Mouse (Mus musculus): Measurements from ENCODE around the gene Ntf5.
A peak's percentile ranks its signal among the peaks of the same experiment; 100 is the strongest.

Ntf5 gene

DNA sequence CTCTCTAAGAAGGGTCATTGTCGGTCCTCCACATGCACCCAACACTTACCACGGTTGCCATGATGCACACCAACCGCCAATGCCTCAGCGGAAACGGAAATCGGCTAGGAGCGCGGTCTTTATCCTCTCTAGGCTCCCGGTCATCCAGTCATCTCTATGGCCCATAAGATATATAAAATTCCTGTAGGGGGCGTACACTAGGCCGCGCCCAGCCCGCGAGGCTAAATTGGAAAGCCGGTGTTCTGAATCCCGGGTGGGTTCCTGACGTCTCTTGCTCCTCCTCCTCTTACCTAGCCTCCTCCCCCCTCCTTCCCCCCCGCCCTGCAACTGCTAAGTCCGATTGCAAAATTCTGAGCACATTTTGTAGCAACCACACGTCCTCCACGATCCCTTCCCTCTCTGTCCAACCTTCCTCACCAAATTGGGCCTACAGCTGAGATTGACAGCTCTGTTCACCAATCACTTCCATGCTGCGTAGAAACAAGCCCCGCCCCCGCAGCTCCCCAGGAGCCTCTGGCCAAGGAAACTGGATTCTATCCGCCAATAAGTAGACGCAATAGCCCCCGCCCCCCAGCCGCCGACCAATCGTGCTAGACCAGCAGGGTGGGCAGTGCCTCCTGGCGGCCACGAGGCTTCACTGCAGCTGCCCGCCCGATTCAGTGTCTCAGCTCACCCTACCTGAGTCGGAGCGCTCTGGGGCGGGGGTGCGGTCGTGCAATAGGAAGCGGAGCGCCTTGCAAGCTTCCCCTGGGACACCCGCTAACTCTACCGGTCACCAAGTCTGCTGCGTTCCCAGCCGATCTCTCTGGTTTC is 20.9 kb downstream of the Ntf5 start, which contains the start of gene Gys1:
TSS of gene Gys1 (plus strand) at position 642 of the 813 bp plus-strand sequence.
- DNase-seq (ENCODE audit: extremely low read depth, insufficient read length, low spot score) = peak; percentile 97

DNA sequence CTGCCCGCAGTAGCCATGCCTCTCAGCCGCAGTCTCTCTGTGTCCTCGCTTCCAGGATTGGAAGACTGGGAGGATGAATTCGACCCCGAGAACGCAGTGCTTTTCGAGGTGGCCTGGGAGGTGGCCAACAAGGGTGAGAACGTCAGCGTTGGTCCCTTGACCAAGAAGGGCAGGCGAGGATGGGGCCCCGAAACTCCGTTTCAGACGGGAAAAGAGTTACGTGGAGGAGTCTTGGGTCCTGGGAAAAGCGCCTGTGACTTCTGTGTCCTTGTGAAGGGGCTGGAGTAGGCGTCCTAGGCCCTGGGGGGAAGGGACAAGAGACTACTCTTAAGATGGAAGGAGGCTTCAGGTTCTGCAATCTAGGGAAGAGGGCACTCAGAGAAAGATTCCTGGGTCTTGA is 21.5 kb downstream of the Ntf5 start:
- no peak for DNase-seq (ENCODE audit: extremely low read depth, insufficient read length, low spot score)

DNA sequence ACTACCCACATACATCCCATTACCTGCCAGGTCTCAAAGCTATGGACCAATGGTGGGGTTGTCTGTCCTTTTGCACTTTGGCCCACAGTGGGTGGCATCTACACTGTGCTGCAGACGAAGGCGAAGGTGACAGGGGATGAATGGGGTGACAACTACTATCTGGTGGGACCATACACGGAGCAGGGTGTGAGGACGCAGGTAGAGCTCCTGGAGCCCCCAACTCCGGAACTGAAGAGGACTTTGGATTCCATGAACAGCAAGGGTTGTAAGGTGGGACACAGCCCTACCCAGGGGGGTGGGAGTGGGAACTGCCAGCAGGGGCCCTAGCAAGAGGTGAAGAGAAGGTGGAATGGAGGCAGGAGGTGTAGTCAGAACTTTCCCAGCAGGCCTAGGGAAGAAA is 22.9 kb downstream of the Ntf5 start:
- DNase-seq (ENCODE audit: extremely low read depth, insufficient read length, low spot score) = no peak

DNA sequence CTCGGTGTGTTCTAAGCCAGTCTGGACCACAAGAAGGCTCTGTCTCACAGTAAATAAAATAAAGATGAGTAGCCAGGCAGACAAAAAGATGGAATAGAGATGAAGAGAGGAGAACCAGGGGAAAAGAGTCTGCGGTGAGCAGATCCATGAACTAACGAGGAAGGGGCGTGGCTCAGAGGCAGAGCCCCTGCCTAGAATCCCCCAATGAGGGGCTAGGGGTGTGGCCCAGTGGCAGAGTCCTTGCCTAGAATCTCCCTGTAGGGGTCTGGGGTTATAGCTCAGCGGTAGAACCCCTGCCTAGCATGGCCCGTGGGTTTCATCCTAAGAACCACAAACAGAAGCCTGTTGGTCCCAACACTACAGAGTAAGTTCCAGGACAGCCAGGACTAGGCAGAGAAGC is 23.6 kb downstream of the Ntf5 start:
- no peak for DNase-seq (ENCODE audit: extremely low read depth, insufficient read length, low spot score)

DNA sequence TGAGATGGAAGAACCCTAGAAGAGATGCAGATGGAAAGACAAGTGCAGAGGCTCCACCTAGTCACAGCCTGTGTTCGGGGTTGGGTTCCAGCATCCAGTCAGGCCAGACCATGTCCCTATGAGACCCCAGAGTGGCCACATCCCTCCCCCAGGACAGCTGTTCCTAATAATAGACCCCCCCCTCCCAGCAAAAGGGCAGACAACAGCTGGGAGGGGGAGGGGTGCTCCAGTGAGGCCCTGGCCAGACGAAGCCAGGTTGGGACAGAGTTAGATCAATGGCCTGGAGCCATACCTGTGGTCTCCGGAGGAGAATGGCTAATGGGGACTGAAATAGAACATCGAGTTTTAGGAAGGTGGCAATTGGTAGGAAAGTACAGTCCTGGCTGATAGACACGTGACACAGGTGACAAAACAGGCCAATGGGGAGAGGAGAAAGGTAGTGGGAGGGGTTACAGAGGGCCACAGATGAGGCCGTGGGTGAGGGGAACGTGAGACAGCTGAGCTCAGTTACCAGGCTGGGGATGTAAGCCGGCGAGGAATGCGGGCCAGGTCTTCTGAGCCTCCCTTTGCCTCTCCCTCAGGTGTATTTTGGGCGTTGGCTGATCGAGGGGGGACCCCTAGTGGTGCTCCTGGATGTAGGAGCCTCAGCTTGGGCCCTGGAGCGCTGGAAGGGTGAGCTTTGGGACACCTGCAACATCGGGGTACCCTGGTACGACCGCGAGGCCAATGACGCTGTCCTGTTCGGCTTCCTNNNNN is 24.2 kb downstream of the Ntf5 start, which contains the start of gene Ruvbl2:
TSS of gene Ruvbl2 (minus strand) at position 576 of the 756 bp plus-strand sequence.
- no peak for DNase-seq (ENCODE audit: extremely low read depth, insufficient read length, low spot score)

DNA sequence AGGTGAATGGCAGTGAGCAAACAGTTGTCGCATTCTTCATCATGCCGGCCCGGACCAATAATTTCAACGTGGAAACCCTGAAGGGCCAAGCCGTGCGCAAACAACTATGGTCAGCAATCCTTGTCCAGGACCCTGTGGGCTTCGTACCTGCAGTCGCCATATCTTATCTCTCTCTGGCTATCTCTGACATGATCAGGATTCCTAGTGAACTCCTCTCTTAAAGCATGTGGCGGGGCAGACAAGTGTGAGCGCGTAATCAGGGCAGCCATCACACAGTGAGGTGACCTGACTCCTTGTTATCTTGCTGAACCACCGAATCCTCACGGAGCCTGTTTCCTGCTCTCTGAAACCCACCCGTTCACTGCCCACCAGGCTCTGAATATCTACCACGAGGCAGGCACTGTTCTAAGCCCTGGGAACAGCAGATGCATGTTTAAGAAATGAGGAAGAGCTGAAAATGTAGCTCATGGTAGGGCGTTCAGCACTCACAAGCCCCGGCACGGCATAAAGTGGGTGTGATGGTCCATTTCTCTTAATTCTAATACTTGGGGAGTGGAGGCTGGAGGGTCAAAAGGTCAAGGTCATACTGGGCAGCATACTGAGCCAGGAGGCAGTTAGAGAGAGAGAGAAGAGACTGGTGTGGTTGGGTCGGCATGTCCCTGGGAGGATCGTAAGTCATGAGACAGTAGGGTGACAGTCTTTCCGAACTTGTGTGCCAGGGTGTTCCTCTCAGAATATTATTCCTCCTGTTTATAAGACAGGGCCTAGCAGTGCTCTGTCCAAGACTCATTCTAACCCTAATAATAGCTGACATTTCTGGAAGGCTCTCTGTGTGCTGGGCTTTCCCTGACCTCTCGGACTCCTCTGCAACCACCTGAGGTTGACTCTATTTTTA is 30.3 kb downstream of the Ntf5 start:
- DNase-seq (ENCODE audit: extremely low read depth, insufficient read length, low spot score) = no peak

DNA sequence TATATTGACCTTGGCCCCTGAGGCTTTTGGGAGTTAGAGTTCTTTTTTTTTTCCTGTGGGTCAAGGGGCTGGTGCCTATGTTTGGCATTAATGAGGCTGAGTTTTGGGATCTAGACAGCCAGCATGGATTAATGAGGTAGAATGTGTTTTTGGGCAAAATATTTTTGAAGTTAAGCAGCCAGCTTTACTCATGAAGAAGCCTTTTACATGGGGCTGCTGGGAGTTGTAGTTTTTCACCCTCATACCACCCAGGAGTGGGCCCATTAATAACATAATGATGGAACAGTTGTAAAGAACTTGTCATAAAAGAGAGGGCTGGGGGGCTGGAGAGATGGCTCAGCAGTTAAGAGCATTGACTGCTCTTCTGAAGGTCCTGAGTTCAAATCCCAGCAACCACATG is 33.1 kb downstream of the Ntf5 start:
- DNase-seq (ENCODE audit: extremely low read depth, insufficient read length, low spot score) = no peak

DNA sequence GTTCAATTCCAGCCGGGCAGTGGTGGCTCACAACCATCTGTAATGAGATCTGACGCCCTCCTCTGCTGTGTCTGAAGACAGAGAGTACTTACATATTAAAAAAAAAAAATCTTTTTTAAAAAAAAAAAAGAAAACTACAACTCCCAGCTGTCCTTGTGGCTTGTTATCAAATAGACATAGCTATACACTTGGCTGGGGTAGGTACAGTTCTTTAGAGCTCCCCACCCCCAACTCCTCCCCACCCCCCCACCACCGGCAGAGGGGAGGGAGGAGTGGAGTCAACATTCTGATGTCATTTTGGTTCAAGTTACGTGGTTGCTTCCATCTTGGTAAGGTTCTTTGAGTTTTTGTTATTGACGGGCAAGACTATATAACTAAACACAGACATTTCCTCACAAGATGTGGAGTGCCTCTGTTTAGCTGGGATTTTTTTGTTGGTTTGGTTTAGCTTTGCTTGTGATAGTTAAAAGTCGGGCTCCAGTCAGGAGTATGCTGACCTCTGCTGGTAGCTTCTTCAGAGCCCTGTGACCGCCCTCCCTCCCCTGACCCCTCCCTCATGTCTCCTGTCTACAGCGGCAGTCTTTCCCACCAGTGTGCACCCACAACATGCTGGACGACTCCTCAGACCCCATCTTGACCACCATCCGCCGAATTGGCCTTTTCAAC is 34.0 kb downstream of the Ntf5 start:
- no peak for DNase-seq (ENCODE audit: extremely low read depth, insufficient read length, low spot score)

DNA sequence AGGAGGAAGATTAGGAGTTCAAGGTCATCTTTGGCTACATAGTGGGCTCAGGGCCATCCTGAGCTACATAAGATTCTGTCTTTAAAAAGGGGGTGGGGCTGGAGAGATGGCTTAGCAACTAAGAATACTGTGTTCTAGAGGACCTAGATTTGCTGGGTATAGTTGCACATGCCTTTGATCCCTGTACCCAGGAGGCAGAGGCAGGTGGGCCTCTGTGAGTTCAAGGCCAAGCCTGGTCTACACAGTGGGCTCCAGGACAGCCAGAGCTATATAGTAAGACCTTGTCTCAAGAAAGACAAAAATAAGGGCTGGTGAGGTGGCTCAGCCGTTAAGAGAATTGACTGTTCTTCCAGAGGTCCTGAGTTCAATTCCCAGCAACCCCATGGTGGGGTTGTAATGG is 36.5 kb downstream of the Ntf5 start:
- DNase-seq (ENCODE audit: extremely low read depth, insufficient read length, low spot score) = no peak

DNA sequence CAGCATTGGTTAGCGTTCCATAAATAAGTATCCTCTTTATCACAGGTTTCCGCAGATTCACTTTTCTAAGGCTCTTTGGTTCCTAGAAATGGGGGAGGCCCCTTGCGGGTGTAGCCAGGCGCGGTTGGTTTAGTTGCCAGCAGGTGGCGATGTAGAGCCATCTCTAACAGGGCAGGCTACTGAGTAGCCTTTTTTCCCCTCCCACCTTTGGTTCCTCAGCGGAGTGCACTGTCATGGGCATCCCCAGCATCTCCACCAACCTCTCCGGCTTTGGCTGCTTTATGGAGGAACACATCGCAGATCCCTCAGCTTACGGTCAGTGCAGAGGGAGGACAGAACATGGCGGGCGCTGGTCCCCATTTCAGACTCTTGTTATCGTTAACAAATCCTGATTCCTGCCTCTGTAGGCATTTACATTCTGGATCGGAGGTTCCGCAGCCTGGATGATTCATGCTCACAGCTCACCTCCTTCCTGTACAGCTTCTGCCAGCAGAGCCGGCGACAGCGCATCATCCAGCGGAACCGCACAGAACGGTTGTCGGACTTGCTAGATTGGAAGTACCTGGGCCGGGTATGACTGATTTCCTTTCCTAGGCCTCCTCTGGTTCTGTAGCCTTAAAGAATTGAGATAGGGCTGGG is 38.0 kb downstream of the Ntf5 start:
- DNase-seq (ENCODE audit: extremely low read depth, insufficient read length, low spot score) = peak; percentile 47

DNA sequence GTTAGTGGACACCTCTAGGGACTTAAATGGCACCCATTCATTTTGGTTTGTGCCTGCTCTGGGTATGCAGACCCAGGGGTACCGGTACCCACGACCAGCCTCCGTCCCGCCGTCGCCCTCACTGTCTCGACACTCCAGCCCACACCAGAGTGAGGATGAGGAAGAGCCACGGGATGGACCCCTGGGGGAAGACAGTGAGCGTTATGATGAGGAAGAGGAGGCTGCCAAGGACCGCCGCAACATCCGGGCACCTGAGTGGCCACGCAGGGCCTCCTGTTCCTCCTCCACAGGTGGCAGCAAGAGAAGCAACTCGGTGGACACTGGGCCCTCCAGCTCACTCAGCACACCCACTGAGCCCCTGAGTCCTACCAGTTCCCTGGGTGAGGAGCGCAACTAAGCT is 41.5 kb downstream of the Ntf5 start:
- no peak for DNase-seq (ENCODE audit: extremely low read depth, insufficient read length, low spot score)

DNA sequence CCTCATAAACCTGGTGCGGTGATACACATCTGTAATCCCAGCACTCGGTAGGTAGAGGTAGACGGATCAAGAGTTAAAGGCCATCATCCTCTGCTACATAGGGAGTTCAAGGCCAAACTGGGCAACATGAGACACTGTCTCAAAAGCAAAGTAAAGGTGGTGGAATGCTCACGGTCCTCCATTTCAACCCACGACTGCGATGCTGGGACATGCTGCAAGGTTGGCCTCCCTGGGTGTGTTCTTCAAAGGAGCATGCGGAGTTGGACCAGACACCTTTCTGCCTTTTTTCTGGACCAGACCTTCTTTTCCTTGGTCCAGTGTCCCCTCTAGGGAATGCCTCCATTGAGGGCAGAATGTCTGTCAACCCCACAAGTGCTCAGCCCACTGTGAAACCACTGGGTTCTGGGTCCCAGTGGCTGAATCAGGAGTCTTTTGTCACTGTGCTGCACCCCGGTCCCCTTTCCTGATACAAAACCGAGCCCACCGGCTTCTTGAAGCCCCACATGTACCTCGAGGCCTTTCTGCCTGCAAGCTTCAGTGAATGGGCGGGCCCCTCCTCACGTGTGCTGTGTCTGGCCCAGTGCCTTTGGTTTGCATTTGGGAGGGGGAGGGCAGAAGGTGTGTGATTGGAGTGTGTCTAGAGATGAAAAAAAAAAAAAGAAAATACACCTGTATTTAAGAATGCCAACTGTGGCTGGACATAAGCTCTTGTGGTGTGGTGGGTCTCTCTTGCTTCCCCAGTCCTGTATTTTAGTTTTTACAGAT is 42.6 kb downstream of the Ntf5 start:
- DNase-seq (ENCODE audit: extremely low read depth, insufficient read length, low spot score) = peak; percentile 71

DNA sequence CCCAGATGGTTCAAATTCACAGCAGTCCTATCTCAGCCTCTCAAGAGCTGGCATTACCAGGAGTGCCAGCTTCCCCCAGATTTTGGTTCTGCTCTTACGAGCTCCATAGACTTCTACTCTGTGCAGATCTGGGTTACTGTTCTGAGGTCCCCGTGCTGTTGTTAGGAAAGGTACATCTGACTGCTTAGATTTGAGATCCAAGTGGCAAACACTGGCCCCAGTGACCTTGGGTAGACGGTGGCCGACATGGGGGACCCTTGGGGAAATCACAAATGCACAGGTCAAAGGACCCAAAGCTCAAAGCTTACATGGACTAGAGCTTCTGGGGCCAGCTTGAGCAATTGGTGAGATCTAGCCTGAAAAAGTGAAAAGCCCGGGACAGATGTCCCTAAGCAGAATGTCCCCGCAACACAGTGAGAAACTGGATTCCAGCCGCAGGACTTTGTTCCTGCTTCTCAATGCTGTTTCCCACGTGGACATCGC is 43.3 kb downstream of the Ntf5 start:
- DNase-seq (ENCODE audit: extremely low read depth, insufficient read length, low spot score) = peak; percentile 71

DNA sequence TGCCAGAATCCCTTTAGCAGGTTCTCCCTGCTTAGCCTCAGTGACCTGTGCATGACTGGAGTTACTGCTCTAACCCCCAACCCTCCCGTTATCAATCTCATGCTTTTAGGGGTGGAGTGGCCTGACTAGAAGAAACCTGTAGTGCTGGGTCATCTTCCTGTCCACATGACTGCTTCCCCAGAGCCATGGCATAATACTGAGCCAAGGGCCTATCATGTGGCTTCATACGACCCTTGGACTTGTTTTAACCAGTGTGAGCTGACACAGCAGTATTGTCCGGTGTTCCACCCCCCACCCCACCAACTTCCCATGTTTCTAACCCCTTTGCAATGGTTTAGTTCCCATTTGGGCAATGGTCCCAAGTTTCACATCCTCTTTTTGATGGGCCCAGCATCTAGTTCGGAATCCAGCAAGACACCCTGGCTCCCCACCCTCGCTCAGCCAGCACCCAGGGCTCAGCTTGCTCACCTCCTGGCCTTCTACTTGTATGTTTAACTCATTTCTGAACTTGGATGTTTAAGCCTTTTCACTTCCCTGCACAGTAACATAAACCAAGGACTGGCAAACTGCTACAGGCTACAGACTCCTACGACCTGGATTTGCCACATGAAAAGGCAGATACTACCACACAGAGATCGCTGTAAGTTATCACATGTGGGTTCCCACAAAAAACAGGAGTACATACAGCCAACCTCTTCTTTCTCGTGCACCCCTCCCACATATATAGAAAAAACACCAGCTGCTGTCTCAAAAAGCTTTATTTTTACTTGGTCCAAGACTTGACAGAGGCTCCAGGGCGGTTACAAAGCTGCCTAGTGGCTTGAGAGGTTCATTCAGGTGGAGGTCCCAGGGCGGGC is 43.9 kb downstream of the Ntf5 start:
- peak; percentile 70 for DNase-seq (ENCODE audit: extremely low read depth, insufficient read length, low spot score)

DNA sequence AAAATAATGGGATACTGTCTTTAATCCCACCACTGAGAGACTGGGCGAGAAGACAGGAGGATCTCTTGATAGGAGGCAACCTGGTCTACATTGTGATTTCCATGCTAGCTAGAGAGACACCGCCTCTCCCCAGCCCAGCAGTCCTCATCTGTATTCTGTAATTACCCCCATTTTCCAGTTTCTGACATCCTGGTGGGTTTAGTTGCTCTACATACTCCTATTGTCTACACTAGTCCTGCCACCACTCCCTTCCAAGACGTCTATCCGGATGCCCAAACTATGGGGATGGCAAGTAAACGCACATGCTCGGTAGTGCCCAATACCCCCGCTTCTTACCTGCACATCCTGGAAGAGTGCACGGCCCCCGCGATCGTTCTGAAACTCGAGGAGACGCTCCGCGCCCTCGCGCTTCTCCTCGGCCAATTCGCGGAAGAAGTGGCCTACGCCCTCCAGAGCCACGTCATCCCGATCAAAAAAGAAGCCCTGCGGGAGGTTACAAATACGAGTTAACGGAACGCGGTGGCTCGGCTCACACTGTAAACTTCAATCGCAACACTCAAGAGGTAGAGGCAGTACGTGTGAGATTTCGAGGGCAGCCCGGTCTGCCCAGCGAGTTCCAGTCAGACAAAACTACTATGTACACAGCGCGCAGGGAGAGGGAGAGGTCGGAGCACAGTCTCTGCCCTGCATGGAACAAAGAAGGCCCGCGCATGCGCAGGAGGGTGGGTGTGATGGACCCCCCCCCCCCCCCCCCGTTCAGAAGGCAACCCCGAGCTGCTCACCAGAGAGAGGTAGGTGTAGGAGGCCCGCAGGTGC is 45.5 kb downstream of the Ntf5 start:
- peak; percentile 78 for DNase-seq (ENCODE audit: extremely low read depth, insufficient read length, low spot score)

DNA sequence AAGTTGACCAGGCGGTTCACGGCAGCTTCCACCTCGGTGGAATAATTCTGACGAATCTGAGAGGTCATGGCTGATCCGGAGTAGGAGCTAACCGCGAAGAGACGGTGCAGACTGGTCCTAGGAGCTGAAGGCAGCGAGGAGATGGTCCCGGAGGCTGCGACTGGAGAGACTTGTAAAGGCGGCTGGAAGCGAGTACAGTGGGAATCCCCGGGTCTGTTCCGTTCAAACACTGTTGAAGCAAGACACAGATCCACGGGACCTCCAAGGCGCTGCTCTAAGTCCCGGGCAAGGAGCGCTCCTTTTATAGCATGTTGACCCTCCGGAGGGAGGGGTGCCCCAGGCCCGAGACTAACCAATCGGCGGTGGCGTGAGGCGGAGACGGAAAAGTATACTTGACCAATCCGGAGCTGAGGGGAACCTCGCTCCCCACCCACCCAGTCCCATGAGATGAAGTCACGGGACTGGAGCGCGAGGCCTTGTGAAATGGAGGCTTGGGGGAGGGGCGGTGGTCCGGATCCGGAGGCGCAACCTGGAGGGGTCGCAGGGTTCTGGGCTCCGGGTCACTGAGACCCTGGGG is 46.2 kb downstream of the Ntf5 start, which contains the start of gene Ftl1:
TSS of gene Ftl1 (minus strand) at position 321 of the 577 bp plus-strand sequence.
- peak; percentile 95 for DNase-seq (ENCODE audit: extremely low read depth, insufficient read length, low spot score)

DNA sequence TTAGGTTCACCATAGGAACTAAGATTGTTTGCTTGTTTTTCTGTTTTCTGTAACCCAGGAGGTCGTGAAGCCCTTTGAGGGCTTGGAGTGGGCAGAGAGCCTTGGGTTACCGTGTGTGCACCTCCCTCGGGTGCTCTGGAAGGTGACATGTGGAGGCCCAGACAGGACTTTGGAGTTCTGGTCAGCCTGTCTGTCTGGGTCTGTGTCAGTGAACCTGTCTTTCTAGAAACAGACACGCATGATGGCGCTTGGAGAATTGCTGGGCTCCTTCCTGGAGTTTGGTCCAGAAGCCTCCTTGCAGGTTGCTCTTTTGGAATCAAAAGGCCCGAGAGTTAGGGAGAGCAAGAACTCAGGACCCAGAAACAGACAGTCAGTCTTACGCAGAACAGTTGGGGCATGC is 46.9 kb downstream of the Ntf5 start:
- DNase-seq (ENCODE audit: extremely low read depth, insufficient read length, low spot score) = no peak
